Mouse (Mus musculus): ENCODE data around the gene Pabpc4. TPM values are rescaled to one million over a fixed set of nuclear protein-coding genes. Genes with fewer than 3 reads are reported as not detected.
"Not testable (repeated sequence)": the region's sequence is repeated elsewhere in the genome, so short reads cannot be mapped to it uniquely, and the experiment has no call there.

Gene Pabpc4
- polyA plus RNA-seq, 1 experiment from 2014 or later, result 45.8 TPM

DNA sequence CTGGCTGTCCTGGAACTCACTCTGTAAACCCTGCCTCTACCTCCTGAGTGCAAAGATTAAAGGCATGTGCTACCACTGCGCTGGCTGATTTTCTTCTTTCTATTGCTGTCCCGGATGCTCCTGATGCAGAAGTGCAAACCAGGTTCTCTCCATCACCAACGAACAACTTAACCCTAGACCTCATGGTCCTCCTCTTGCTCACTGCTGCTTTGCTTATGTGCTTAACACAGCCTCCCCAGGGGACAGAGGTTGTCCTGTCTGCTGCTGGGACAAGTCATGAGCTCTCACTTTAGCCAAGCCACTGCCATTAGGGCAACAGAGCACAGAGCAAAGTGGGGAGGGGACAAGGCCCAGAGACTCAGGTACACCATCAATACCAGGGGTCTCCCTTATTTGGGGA is 52.3 kb downstream of the Pabpc4 start:
- Histone ChIP-seq H3K4me1 (no peaks in the 10 kb centered on the region), H3K27ac (no peak overlapping the region), H3K36me3 (no peaks in the 10 kb centered on the region), H3K9me3 (no peaks in the 10 kb centered on the region), H3K27me3 (no peaks in the 10 kb centered on the region), H3K4me2 (replicated peaks) (no peak overlapping the region), H3K9ac (no peak overlapping the region), H3K4me3 (no peak overlapping the region)
- 77% methylated on average over 3 of the region's 3 CpGs for WGBS
- ATAC-seq (ENCODE audit: low FRiP score, low read depth), result no peak

DNA sequence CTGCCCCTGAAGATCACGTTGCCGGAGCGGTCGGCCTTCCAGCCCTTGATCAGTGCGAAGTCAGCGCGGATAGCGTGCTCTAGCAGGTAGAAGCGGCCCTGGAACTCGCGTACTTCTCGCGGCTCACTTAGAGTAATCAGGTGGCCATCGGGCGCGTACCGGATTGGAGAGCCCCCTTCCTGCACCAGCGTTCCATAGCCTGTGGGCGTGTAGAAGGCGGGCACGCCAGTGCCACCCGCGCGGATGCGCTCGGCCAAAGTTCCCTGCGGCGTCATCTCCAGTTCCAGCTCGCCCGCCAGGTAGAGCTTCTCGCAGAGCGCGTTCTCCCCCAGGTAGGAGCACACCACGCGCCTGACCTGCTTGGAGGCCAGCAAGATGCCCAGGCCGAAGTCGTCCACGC is 60.8 kb downstream of the Pabpc4 start:
- not testable (repeated sequence) for H3K4me1 ChIP-seq; H3K27ac ChIP-seq; H3K9me3 ChIP-seq; ATAC-seq (ENCODE audit: low FRiP score, low read depth); H3K9ac ChIP-seq; H3K36me3 ChIP-seq
- Histone ChIP-seq H3K27me3 (peaks cover 34% of the 10 kb centered on the region), H3K4me2 (replicated peaks) (peak overlapping the region; percentile 60), H3K4me3 (peak overlapping the region; percentile 35)
- WGBS, result 10% methylated on average over 29 of the region's 38 CpGs

DNA sequence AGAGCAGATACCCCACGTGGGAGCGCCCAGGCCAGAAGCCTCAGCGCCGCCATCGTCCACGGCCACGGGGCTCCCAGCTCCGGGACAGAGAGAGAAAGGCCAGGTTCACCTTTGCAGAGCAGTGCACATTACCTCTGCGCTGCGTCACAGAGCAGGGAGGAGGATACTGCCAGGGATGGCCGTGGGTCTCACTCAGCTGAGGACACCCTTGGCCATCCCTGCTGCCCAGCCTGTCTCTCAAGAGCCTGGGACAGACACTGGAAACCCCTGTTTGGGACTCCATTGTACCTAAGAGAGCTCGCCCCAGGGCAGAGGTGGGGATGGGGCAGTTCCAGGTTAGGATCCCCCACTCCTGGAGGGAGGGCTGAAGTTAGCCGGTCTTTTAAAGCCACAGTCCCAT is 61.4 kb downstream of the Pabpc4 start, which contains the start of gene Oxct2a:
Oxct2a (minus strand) TSS at position 101 of the 400 bp plus-strand sequence.
- H3K27me3 ChIP-seq, result peaks cover 34% of the 10 kb centered on the region
- no peak for ATAC-seq (ENCODE audit: low FRiP score, low read depth)
- WGBS, result 8% methylated on average over 13 of the region's 13 CpGs
- H3K9ac ChIP-seq, result no peak within 1 kb of the TSS
- H3K4me2 ChIP-seq (replicated peaks), result peak within 1 kb of the TSS; percentile 60
- H3K27ac ChIP-seq, result no peak within 1 kb of the TSS
- no peaks in the 10 kb centered on the region for H3K9me3 ChIP-seq
- H3K4me3 ChIP-seq, result peak within 1 kb of the TSS; percentile 35
- no peaks in the 10 kb centered on the region for H3K4me1 ChIP-seq
- no peaks in the 10 kb centered on the region for H3K36me3 ChIP-seq

DNA sequence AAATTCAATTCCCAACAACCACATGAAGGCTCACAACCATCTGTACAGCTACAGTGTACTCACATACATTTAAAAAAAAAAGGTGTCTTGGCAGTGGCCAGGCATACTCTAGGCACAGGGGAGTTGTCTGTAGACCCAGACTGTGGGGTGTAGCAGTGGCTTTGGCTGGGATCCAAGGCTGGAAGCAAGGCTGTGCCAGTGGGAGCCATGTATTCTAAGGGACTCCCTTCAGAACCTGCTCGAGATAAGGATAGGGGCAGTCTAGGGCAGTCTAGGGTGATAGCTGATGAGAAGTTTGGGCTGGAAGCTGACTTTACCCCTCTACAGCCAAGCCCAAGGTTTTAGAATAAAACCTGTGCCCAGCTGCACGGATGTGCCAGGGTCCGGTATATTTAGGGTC is 63.9 kb downstream of the Pabpc4 start:
- no peaks in the 10 kb centered on the region for H3K4me1 ChIP-seq
- WGBS, result 77% methylated on average over 3 of the region's 3 CpGs
- no peaks in the 10 kb centered on the region for H3K9me3 ChIP-seq
- no peak overlapping the region for H3K9ac ChIP-seq
- no peak overlapping the region for H3K4me3 ChIP-seq
- H3K36me3 ChIP-seq, result no peaks in the 10 kb centered on the region
- no peak overlapping the region for H3K27ac ChIP-seq
- peaks cover 34% of the 10 kb centered on the region for H3K27me3 ChIP-seq
- no peak overlapping the region for H3K4me2 ChIP-seq (replicated peaks)
- no peak for ATAC-seq (ENCODE audit: low FRiP score, low read depth)

DNA sequence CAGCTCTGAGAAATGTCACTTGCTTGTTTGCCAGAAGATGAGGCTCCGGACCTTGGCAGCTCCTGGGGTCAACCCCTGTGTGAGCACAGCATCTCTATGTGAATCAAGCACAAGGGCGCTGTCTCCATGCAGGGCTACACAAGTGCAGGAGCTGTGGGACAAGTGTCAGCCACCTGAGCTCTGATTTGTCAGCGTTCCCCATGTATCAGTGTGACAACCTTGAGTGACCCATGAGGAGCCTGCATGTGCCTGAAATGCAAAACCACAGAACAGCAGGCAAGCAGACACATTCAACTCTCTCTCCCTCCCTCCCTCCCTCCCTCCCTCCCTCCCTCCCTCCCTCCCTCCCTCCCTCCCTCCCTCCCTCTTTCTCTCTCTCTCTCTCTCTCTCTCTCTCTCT is 65.5 kb downstream of the Pabpc4 start:
- no peaks in the 10 kb centered on the region for H3K36me3 ChIP-seq
- peaks cover 25% of the 10 kb centered on the region for H3K27me3 ChIP-seq
- H3K4me2 ChIP-seq (replicated peaks), result no peak overlapping the region
- no peak overlapping the region for H3K4me3 ChIP-seq
- no peaks in the 10 kb centered on the region for H3K4me1 ChIP-seq
- 0 out of 2 replicates have a peak, but pooled peaks cover 7% of the 10 kb centered on the region for H3K9me3 ChIP-seq
- ATAC-seq (ENCODE audit: low FRiP score, low read depth), result no peak
- 53% methylated on average over 3 of the region's 3 CpGs for WGBS
- H3K27ac ChIP-seq, result no peak overlapping the region
- no peak overlapping the region for H3K9ac ChIP-seq

DNA sequence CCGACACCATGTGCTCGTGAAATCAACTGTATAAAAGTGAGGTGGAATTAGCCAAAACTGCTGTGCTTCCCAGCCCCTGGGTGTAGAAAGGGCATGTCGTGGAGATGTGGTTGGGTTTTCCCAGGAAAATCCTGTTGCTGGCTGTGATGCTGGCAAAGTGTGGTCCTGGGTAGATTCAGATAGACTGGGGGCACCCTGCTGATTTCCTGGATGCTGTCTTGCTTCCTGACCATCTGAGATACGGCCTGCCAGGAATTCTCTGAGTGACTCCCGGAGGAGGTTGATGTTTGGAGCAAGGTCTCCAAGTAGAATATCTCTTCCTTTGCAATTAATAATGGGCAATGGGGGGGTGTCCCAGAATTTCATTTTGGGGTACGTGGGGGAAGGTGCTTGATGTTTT is 66.8 kb downstream of the Pabpc4 start:
- Histone ChIP-seq H3K36me3 (no peaks in the 10 kb centered on the region), H3K27ac (no peak overlapping the region), H3K9me3 (0 out of 2 replicates have a peak, but pooled peaks cover 9% of the 10 kb centered on the region), H3K4me1 (no peaks in the 10 kb centered on the region), H3K9ac (no peak overlapping the region), H3K4me3 (no peak overlapping the region), H3K4me2 (replicated peaks) (no peak overlapping the region), H3K27me3 (peaks cover 13% of the 10 kb centered on the region)
- WGBS, result 61% methylated on average over 6 of the region's 6 CpGs
- no peak for ATAC-seq (ENCODE audit: low FRiP score, low read depth)

DNA sequence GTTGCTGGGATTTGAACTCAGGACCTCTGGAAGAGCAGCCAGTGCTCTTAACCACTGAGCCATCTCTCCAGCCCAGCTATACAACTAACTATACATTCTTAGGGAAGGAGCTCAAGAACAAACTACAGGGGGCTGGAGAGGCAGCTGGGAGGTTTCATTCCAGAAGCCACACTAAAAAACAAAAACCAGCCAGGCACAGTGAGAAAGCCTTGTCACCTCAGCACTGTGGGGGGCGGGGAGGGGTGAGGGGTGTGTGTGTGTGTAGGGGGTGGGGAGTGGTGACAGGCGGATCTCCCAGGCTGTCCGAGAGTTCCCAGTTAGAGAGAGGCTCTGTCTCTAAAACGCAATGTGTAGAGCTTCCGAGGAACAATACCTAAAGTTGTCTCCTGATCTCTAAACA is 69.2 kb downstream of the Pabpc4 start:
- H3K4me3 ChIP-seq, result no peak overlapping the region
- 0 out of 2 replicates have a peak, but pooled peaks cover 9% of the 10 kb centered on the region for H3K9me3 ChIP-seq
- no peaks in the 10 kb centered on the region for H3K36me3 ChIP-seq
- H3K27ac ChIP-seq, result no peak overlapping the region
- WGBS, result 86% methylated on average over 5 of the region's 5 CpGs
- no peak for ATAC-seq (ENCODE audit: low FRiP score, low read depth)
- H3K9ac ChIP-seq, result no peak overlapping the region
- no peak overlapping the region for H3K4me2 ChIP-seq (replicated peaks)
- no peaks in the 10 kb centered on the region for H3K27me3 ChIP-seq
- H3K4me1 ChIP-seq, result peaks cover 4% of the 10 kb centered on the region; the same call in 1 of the 2 replicates

DNA sequence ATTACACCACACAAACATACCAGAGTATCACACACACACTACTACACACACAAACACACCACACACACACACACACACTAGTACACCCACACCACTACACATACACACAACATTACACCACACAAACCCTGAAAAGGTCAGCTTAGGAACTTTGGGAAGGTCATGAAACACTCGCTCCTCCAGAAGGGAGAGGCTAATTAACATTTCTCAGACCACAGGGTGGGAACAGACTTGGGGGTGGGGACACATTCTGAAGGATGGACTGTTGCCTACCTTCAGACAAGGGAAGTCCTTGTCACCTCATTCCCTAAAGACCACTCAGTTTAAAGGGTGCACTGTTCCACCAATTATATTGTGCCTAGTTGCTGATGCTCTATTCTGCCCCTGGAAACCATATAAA is 69.8 kb downstream of the Pabpc4 start:
- not testable (repeated sequence) for H3K4me2 ChIP-seq (replicated peaks); H3K27me3 ChIP-seq; H3K36me3 ChIP-seq; H3K27ac ChIP-seq; H3K4me1 ChIP-seq; H3K4me3 ChIP-seq; H3K9me3 ChIP-seq; ATAC-seq (ENCODE audit: low FRiP score, low read depth); H3K9ac ChIP-seq
- WGBS, result 62% methylated on average over 1 of the region's 1 CpGs

DNA sequence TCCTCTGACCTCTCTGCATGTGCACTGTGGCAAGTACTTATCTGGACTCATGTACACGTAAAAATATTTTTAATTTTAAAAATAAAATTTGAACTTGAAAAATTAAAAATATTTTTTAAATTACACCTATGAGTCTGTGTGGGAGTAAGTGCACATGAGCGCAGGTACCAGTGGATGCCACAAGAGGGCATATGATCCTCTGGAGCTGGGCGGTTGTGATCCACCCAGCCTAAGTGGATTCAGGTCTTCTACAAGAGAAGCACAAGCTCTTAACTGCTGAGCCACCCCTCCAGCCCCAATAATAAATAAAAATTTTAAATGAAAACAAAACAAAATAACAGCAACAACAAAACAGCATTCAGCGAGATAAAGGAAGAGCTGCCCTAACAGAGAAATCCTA is 71.0 kb downstream of the Pabpc4 start:
- no peak overlapping the region for H3K9ac ChIP-seq
- peaks cover 4% of the 10 kb centered on the region; the same call in 1 of the 2 replicates for H3K4me1 ChIP-seq
- no peak overlapping the region for H3K4me3 ChIP-seq
- H3K27me3 ChIP-seq, result 0 out of 2 replicates have a peak, but pooled peaks cover under 1% of the 10 kb centered on the region
- 0 out of 2 replicates have a peak, but pooled peaks cover 9% of the 10 kb centered on the region for H3K9me3 ChIP-seq
- no peak overlapping the region for H3K4me2 ChIP-seq (replicated peaks)
- no peaks in the 10 kb centered on the region for H3K36me3 ChIP-seq
- ATAC-seq (ENCODE audit: low FRiP score, low read depth), result no peak
- H3K27ac ChIP-seq, result no peak overlapping the region
- WGBS, result 92% methylated on average over 4 of the region's 4 CpGs

DNA sequence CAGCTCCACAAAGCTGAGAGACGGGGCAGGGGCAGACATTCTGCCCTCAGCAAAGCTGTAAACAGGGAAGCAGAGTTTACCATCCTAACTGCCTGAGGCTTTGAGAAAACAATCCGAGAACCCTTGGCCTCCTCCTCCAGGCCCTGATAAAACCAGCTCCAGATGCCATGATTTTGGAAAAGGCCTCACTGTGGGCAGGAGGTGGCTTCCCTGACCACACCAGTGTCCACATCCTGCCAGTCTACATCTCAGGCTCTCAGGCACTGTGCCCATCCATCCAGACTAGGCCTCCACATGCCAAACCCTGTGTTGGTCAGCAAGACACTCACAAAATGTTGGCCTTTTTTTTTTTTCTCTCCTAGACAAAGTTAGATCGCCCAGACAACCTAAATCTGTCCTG is 72.0 kb downstream of the Pabpc4 start:
- H3K36me3 ChIP-seq, result no peaks in the 10 kb centered on the region
- WGBS, result 52% methylated on average over 3 of the region's 3 CpGs
- no peak for ATAC-seq (ENCODE audit: low FRiP score, low read depth)
- H3K9ac ChIP-seq, result no peak overlapping the region
- H3K4me3 ChIP-seq, result no peak overlapping the region
- no peak overlapping the region for H3K4me2 ChIP-seq (replicated peaks)
- H3K9me3 ChIP-seq, result 0 out of 2 replicates have a peak, but pooled peaks cover 9% of the 10 kb centered on the region
- H3K27ac ChIP-seq, result no peak overlapping the region
- peaks cover 4% of the 10 kb centered on the region; the same call in 1 of the 2 replicates for H3K4me1 ChIP-seq
- H3K27me3 ChIP-seq, result peaks cover 11% of the 10 kb centered on the region; the same call in 1 of the 2 replicates

DNA sequence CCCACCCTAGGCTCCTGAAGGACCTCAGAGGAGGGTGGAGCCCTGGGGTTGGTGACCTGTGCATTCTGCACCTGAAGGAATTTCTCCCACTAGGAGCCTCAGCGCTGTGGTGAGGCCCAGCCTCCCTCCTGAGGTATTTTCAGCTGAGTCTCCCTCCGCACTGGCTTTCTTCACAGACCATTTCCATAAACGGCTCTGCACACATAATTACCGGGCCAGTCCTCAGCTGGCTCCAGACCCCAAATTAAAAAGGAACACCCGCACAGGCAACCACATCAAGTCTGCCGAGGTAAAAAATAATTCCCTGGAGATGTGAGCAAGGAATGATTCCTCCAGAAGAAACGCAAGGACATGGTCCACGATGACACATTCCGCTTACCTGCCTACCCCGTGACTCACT is 73.1 kb downstream of the Pabpc4 start:
- not testable (repeated sequence) for H3K4me3 ChIP-seq; H3K9ac ChIP-seq; H3K9me3 ChIP-seq; ATAC-seq (ENCODE audit: low FRiP score, low read depth); H3K27ac ChIP-seq; H3K36me3 ChIP-seq; H3K4me2 ChIP-seq (replicated peaks); H3K4me1 ChIP-seq
- H3K27me3 ChIP-seq, result peaks cover 17% of the 10 kb centered on the region
- WGBS, result 41% methylated on average over 10 of the region's 10 CpGs

DNA sequence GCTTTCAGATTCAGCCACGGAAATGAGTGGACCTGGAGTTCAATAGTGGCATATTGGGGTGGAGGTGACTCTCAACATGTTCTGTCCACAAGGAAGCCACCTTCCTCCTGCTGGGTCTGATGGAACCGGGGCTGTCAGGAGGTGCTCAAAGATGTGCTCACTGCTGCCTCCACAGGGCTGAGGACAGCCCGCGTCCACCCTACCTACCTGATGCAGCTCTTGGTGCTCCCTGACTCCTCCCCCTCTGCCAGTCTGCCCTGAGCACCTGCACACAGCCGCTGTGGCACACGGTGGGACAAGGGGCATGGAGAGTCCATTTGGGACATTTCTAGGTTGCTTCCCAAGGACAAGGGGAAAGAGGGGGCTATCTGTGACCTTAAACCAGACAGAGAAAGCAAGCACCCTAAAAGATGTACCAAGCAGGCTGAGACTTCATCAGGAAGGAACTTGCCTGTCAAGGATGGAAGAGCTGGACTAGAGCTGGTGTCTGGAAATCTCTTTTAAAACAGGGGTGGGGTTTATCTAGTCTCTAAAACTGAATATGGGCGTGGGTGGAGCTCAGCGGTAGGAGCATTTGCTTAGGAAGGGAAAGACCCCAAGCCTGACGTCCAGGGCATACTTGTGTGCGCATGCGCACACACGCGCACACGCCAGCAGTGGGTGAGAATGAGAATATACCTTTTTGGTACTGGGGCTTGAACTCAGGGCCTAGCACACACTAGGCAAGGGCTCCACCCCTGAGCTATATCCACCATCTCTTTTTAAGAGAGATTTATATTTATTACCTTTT is 73.8 kb downstream of the Pabpc4 start:
- no peaks in the 10 kb centered on the region for H3K36me3 ChIP-seq
- no peak overlapping the region for H3K9ac ChIP-seq
- 0 out of 2 replicates have a peak, but pooled peaks cover 9% of the 10 kb centered on the region for H3K9me3 ChIP-seq
- no peak overlapping the region for H3K27ac ChIP-seq
- no peak overlapping the region for H3K4me3 ChIP-seq
- no peak overlapping the region for H3K4me2 ChIP-seq (replicated peaks)
- peaks cover 4% of the 10 kb centered on the region; the same call in 1 of the 2 replicates for H3K4me1 ChIP-seq
- peaks cover 24% of the 10 kb centered on the region for H3K27me3 ChIP-seq
- 64% methylated on average over 14 of the region's 14 CpGs for WGBS
- no peak for ATAC-seq (ENCODE audit: low FRiP score, low read depth)

All from limb, embryonic 13.5 days (tissue).